Mouse (Mus musculus) cerebellum, adult (tissue): ENCODE results near the gene Scaper.

Source experiments
- ATAC-seq: cut with Nextera tagmentation; 2 replicates; pipeline ENCODE4 v1.9.2; 2017; ENCODE audit warnings: mild to moderate bottlenecking, moderate library complexity, mixed read lengths; ENCODE audit not compliant: insufficient number of reproducible peaks, low FRiP score, low TSS enrichment

Gene Scaper

DNA sequence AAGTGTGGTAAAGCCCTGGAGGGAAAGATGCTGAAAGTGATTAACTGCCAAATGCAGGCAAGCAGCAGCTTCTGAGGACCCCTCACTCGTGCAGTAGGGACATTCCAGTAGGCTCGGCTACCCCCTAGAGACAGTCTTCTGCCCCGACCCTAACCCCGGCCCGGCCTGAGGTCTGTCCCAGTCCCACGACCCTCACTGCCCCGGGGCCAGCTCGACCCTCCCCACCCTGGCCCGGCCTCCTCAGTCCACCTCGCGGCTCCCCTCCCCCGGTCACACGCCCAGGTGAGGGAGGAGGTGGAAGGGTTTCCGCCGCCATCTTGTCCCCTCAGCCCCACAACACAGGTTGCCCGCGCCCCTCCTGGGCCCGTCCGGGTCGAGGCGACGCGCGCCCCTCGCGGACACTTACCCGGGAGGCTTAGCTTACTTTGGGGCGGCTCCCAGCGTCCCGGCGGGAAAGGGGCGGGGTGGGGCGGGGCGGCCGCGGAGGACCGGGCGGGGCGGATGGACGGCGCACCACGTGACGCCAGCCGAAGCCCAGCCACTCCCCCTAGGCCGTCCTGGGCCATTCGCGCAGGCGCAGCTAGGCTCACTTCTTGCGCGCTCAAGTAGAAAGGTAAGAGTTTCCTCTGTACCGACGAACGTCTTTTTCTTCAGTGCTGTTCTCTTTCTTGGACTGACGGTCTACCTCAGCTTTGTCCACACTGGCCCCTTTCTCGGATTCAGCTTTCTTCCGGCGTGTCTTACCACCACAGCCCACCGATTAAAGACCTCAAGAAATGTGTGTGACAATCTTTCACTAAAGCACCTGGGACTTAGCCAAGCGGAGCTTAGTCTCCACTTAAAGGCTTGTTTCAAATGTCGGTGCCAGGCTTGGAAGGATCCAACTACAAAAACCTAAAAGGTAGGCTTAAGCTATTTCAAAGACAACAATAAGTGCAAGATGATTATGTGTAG, at the start of gene Scaper:
Gene Scaper, minus strand, starts transcription at position 456 of the 954 bp plus-strand sequence.
- peak; percentile 88 for ATAC-seq

DNA sequence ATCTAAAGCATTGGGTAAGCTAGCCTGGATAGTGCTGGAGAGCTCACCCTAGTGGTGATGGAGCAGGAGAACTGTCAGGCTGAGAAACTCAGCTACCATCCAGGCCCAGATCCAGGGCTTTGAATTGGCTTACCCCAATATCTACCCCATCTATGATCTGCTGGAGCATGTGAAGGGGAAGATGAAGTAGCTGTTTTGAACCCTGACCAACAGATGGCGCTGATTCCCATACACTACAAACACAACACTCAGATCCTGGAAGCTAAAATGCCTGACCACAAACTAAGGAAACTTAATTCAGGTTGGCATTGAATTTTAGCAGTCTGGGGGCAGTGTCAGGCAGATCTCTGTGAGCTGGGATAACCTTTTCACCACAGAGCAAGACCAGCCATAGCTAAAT, 8.9 kb upstream of the Scaper start:
- ATAC-seq, result no peak

DNA sequence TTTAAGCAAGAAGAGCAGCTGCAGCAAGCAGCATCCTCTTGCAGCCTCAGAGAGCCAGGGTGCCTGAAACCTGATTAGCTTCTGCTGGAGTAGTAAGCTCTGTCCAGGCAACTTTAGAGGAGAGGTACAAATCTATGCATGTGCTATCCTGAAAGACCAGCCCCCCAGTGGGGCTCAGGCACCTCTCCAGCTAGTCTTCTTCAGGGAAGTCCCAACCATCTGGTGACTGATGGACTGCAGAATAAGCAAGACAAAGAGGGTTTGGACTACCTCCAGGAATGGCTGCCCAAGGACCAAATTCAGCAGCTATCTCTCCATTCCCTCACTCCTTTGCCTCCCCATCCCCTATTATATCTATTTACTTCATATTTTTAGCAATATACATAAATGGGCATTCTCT, 3.4 kb upstream of the Scaper start:
- no peak for ATAC-seq

DNA sequence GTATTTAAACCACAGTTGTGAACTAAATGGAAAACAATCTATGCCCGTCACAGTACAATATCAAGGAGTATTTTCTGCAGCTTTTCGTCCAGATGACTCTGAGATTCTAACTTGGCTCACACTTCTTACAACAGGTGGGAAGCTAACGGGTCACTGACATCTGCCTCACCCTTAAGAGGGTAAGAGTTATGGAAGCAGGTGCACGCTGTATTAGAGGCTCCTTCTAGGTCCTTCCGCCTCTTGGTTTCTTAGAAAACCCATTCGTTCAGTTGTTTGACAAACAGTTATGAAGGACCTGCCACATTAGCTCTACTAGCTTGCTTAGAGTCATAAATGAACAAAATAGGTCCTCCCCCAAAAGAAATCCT, 683 bp upstream of the Scaper start:
- no peak for ATAC-seq

DNA sequence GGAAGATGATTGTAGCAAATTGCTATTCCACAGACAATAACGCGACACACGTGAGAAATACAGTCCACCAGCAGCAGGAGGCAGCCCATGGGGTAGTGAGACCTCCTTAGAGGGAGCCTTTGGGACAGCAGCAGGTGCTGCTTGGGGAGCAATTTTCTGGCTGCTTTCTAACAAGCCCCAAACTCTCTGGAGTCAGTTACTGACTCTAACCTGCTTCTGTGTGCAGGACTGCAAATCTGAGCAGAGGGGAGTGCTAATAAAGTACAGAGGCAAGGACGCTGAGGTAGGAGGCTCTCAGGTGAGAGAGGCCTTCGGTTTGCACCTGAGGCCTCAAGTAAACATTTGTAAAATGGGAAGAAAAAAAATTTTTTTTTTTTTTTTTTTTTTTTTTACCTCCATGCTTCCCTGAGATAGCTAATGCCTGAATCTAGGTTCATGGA, 675 bp downstream of the Scaper start:
- no peak for ATAC-seq

DNA sequence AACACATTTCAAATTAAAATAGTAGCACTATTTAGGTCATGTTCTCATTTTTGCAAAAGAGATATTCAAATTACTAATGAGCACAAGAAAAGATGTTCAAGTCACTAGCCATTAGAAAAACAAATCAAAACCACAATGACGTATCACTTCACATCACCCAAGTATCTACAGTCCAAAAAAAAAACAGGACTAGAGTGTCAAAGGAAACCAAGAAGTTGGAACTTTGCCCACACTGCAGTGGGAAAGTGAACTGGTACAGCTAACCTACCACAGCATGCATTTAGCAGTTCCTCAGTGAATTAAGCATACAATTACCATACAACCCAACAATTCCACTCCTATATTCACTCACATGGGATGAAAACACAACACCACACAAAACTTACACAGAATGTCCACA, 5.4 kb downstream of the Scaper start:
- ATAC-seq, result no peak

DNA sequence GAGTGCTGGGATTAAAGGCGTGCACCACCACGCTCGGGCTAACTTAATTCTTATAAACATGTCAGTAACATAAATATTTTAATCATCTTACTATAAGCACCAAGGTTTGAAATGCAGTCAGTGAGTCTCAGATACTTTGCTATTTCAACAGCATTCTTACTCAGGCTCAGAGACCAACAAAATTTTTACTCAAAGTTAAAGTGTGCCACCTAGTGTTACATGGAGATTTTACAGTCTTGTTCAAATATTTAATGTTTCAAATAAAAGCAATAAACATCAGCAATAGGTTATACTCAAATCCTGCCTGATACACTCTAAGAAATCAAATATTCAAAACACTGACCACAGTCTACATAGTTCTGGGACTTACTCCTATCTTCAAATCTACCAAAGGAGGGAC, 19.3 kb downstream of the Scaper start:
- no peak for ATAC-seq

DNA sequence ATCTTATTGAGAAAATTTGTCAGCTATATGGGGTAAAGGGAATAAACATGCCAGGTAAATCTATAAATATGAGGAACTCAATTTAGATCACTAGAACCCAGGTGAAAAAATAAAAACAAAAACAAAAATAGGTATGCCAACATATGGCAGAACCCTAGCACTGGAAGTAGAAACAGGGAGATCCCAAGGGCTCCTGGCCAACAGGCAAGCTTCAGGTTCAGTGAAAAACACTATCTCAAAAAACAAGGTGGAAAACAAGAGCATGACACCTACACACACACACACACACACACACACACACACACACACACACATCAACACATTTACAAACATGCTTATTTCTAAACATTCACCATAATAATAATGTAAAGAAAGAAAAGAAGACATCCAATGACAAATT, 21.2 kb downstream of the Scaper start:
- no peak for ATAC-seq

DNA sequence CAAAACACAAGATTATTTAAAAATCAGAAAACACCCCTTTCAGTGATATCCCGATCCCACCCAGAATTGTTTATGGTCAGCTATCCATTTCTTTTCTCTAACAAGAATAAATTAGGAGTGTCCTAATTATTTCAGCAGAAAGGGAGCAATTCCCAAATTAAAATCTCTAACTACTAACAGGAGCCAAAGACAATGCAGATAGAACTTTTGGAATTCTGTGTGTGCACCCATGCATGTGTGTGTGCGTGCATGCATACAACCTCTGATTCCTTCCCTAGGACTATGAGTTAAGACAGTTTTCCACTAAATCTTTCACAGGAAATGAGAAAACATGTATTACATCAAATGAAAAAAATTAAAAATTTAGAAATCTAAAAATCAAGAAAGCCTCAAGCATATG, 26.4 kb downstream of the Scaper start:
- no peak for ATAC-seq

DNA sequence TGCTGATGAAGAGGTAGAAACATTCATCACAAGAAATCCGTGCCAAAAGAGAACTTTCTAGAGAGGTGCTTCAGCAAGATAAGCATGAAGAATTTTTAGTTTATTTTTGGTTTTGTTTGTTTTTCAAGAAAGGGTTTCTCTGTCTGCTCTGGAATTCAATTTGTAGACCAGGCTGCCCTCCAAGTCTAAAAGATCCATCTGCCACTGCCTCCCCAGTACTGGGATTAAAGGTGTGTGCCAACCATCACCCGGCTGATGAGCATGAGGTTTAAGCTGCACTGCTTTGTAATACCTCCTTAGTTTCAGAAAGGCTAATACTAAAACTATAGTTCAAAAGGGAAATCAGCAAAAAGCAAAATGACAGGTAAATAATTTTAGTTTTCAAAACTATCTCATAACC, 35.0 kb downstream of the Scaper start:
- ATAC-seq, result peak; percentile 61; the same call in 1 of the 2 replicates

DNA sequence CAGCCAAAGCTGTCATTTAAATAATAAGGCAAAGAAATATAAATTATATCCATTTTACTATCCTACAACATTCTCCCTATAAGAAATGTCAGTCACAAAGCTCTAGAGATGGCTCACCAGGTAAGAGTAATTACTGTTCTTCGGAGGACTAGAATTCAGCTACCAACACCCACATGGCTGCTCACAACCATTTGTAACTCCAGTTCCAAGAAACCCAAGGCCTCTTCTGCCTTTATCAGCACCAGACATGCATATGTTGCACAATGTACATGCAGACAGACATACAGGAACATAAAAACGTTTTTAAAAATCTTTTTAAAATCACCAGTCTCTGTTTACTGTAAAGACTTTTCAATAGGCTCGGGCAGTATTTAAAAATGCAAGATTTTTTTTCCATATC, 36.3 kb downstream of the Scaper start:
- no peak for ATAC-seq

DNA sequence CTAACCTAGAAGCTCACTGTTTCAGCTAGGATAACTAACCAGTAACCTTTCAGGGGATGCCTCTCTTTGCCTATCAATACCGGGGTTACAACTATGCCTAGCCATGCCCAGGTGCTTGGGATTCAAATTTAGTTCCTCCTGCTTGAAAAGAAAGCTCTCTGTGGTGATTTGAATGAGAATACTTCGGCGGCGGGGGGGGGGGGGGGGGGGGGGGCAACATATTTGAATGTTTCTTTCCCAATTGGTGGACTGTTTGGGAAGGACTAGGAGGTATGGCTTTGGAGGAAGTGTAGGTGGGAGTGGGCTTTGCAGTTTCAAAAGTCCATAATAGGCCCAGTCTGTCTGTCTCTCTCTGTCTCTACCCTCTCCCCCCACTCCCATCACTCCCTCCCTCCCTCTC, 37.4 kb downstream of the Scaper start:
- no peak for ATAC-seq

DNA sequence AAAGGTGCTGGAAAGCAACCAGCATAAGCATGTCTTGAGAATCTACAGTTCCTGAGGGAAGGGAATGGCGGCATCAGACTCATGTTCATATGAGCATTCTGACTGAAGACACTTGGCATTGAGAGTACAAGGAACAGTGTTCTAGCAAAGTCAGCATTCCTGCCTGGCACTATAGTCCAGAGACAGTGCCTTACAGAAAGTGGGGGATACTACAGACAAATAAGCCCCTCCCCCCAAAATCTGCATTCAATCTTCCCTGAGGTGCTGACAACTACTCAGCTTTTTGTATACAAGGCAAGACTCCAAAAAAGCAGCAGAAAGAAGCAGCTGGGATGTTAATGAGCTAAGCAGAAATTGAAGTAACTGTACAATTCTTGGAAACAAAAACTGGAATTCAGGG, 59.9 kb downstream of the Scaper start:
- no peak for ATAC-seq

DNA sequence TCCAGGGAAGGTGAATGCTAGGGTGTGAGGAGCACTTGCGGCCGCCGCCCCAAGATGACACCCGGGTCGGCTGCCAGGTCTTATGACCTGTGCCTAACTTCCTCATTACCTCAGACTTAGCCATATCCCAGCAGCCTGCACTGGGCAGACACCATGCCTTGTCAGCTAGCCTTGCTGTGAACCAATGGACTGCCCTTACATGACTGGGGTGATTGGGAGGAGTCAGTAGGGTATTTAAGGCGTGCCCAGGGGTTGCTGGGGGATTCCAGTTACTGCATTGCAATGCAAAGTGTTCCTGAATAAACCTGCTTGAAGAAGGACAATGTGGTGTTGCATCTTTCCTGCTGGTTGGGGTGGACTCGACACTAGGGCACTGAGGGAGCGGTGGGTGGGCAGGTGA, 148.5 kb downstream of the Scaper start:
- ATAC-seq, result no peak

DNA sequence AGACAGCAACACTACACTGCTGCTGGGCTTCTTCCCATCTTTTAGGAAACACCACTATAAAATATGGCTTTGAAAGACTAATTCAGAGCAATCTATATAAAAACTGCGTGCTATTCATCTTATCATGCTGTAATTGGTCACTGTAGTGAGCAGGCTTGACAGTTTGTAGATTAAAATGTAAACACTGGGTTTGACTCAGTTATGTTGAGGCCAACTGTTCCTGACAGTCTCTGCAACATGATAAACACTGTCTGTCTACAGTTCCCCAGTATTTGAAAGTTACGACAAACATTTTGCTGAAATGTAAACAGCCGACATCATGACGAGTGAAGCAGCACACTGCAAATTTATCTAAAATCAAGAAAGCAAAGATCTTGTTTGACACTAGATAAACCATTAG, 225.9 kb downstream of the Scaper start:
- ATAC-seq, result no peak

DNA sequence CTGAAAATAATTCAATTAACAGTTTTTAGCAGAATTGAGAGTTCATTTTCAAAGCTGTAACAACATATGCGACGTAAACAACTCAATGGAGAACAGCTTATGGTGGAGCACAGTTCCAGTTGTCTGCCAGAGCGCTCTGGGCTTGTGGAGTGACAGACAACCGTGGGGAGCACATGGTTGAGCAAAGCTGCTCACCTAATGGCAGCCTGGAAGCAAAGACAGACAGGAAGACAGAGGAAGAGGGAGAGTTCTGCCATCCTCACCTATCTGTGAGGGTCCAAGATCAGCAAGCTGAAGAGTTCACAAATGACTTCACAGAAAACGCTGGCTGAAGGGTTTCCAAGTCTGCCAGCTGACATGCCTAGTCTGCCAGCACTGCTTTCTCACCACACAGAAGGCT, 227.4 kb downstream of the Scaper start:
- no peak for ATAC-seq

DNA sequence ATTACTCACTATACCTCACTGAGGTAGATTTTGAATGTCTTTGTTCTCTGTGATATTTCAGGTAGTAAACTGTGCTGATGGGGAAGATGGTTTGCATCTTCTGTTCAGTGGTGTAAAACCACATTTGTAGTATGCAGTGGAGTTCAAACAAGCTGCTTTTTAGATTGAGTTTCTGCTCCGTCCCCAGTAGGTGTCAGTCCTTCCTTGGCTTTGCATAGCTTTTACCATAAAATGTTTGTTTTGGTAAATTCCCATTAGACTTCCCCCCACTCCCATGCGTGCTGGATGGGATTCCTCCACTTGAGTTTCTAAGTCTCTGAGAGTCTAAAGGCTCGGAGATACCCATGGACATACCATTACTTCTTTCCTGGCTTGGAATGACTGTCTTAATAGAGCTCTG, 231.3 kb downstream of the Scaper start:
- no peak for ATAC-seq

DNA sequence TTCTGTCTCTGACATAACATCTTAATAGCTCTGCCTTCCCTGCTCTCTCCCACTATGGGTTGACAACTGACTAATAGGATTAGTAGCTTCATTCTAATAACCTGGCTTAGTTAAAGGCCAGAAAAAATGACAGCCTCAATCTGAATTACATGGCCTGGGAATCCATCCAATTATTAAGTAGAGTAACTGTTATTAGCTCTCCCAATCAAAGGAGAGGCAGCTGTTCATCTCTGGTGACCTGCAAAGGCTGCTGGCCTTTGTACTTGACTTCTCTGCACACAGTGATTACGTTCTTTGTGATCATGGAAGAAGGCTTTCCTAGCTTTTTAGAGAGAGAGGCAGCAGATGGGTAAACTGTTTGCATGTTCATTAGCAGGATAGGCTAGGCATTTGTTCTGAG, 242.6 kb downstream of the Scaper start:
- ATAC-seq, result no peak

DNA sequence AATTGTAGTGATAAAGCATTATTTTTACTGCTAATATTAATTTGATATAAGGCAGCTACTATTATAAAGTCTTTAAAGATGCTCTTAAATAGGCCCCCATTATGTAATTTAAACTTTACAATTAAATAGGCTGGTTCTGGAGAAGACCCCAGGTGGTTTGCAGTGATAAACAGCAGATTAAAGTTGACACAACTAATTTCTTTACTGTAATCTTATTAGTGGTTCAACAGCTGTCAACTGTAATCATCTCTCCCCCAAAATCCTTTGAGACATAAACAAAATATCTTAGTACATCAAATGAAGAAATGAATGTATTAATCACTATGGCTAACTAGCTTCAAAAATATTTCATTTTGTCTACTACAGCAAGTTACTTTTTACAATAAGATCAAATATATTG, 260.8 kb downstream of the Scaper start:
- ATAC-seq, result no peak

DNA sequence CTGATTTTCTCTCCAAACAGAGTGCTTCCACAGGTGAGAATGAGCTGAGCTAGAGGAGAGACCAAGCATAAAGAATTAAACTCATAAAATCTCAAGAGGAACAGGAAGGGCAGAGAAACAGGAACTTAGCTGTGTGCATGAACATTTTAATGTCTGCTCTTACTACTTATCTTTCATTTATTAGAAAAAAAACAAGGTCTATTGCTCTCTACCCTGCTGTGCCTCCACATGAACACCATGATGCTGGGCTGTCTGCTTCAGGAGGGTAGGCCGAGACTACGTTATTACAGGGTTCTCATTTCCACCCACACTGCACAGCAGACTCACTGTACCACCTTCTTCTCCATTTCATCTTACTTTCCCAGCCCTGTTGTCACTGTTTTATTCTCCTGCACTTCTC, 291.5 kb downstream of the Scaper start:
- ATAC-seq, result no peak

DNA sequence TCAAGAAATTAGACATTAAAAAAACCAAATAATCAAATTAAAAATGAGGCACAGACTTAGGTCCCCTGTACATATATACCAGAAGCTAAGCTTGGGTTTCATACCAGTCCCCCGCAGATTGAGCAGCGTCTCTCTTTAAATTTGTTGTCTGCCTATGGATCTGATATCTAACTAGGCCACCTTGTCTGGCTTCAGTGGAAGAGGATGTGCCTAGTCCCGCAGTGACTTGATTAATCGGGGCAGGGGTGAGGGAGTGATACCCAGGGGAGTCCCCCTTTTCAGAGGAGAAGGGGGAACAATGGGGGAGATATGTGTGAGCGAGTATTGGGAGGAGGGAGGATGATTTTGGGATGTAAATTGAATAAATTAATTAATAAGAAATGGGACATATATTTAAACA, 310.9 kb downstream of the Scaper start:
- no peak for ATAC-seq

DNA sequence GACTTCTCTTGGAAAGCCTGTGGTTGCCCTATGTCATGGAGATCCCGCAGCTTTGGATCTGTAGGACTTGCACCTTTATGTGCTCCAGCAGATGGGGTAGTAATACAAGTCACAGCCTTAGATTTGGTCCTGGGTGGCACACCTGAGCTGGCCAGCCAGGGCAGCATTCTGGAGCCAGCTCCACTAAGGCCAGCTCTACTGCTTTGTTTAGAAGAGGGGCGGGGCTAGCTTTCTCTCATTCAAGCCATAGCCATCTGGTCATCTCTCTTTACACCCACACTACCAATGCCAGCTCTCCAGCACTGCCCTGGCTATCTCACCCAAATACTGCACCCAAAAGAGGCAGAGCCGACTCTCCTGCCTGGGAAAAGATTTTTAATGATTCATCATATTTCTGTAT, 323.2 kb downstream of the Scaper start:
- ATAC-seq, result peak; percentile 97
